In the genomic region with DNA sequence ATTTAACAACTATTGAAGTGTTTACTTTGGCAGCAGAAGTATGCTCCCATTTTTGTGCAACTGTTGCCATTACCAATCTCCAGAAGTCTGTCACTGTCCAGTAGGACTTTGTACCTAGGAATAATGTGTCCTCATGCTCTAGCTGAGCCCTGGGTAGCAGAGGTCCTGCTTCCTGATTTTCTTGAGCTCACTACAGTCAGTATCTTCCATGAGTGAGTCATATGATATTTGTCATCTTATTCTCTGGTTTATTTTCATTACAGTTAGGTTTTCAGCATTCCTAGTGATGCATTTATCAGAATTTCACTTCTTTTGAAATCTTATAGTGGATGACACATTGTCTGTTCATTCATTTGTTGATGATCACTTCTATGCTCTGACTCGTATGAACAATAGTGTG, we compare ENCODE assay signal across 22 mouse cellular contexts.
A peak's percentile ranks its signal among the peaks of the same experiment; 100 is the strongest.
DNase-seq lines count a peak whose midpoint lies in the region; ATAC-seq and TF ChIP-seq lines count a peak whose summit lies in the region.
"Had no signal": no experiment of that assay in that cellular context is flagged by ENCODE, and none has a peak within 500 bp of the region (broad histone marks: within the 10 kb centered on the region; RNA-seq: fewer than 3 reads in every experiment).

No protein-coding gene starts in this region.

- WGBS in kidney, adult 2 months: 86% methylated on average over 1 of the region's 1 CpGs
- WGBS in liver, embryonic 15.5 days (ENCODE audit: insufficient replicate concordance): 71% methylated on average over 1 of the region's 1 CpGs
- 67% methylated on average over 1 of the region's 1 CpGs for WGBS in liver, embryonic 11.5 days

- H3K36me3 ChIP-seq in kidney, adult 2 months (ENCODE audit: control insufficient read depth, insufficient read depth, low read length): no peaks in the 10 kb centered on the region
- H3K36me3 ChIP-seq in liver, embryonic 15.5 days (replicated peaks): no peaks in the 10 kb centered on the region
- H3K36me3 ChIP-seq in liver, embryonic 11.5 days (ENCODE audit: control insufficient read depth, insufficient read depth, low read length): no peaks in the 10 kb centered on the region
- H3K36me3 ChIP-seq in myocyte (ENCODE audit: control insufficient read depth, insufficient read depth): no peaks in the 10 kb centered on the region
- H3K36me3 ChIP-seq: embryonic facial prominence, embryonic 15.5 days; forebrain, embryonic 12.5 days; heart, embryonic 12.5 days; hindbrain, embryonic 10.5 days had no signal

- TF ChIP-seq CTCF in kidney, adult 2 months (conservative IDR thresholded peaks at IDR 0.05; ENCODE audit: insufficient read depth, insufficient read length, low read depth, low read length): no peak

- H3K27me3 ChIP-seq in kidney, adult 2 months (replicated peaks; ENCODE audit: control insufficient read depth, insufficient read depth, low read length): no peaks in the 10 kb centered on the region
- no peaks in the 10 kb centered on the region for H3K27me3 ChIP-seq in liver, embryonic 15.5 days
- H3K27me3 ChIP-seq in liver, embryonic 11.5 days (replicated peaks; ENCODE audit: control insufficient read depth, insufficient read depth, low read length): no peaks in the 10 kb centered on the region
- no peaks in the 10 kb centered on the region for H3K27me3 ChIP-seq in myocyte (ENCODE audit: control insufficient read depth, insufficient read depth, insufficient read length)
- H3K27me3 ChIP-seq: embryonic facial prominence, embryonic 15.5 days; forebrain, embryonic 12.5 days; heart, embryonic 12.5 days had no signal

- H3ac ChIP-seq in myocyte (ENCODE audit: control insufficient read depth, insufficient read length): no peak overlapping the region

- peak; percentile 40; the same call in 1 of the 2 replicates for ATAC-seq in liver, embryonic 15.5 days (ENCODE audit: insufficient read depth)
- ATAC-seq in liver, embryonic 11.5 days (replicated peaks; ENCODE audit: low FRiP score): no peak
- ATAC-seq: forebrain, embryonic 16.5 days had no signal

- no peaks in the 10 kb centered on the region for H3K9me3 ChIP-seq in liver, embryonic 15.5 days (replicated peaks)
- H3K9me3 ChIP-seq in liver, embryonic 11.5 days (ENCODE audit: control insufficient read depth, low read length): no peaks in the 10 kb centered on the region
- H3K9me3 ChIP-seq: embryonic facial prominence, embryonic 15.5 days; forebrain, embryonic 12.5 days; G1E; heart, embryonic 12.5 days; hindbrain, embryonic 10.5 days had no signal

- H3K9ac ChIP-seq in liver, embryonic 15.5 days: no peak overlapping the region
- no peak overlapping the region for H3K9ac ChIP-seq in liver, embryonic 11.5 days (ENCODE audit: low read depth, low read length)
- H3K9ac ChIP-seq: embryonic facial prominence, embryonic 15.5 days; forebrain, embryonic 12.5 days; heart, embryonic 12.5 days; hindbrain, embryonic 14.5 days had no signal

- no peak overlapping the region for H3K4me2 ChIP-seq in liver, embryonic 15.5 days
- H3K4me2 ChIP-seq in liver, embryonic 11.5 days: no peak overlapping the region
- peak overlapping the region; percentile 43 for H3K4me2 ChIP-seq in myocyte (ENCODE audit: low read depth)
- H3K4me2 ChIP-seq: embryonic facial prominence, embryonic 15.5 days; forebrain, embryonic 12.5 days; heart, embryonic 12.5 days; hindbrain, embryonic 14.5 days had no signal

- H3K79me2 ChIP-seq in myocyte (ENCODE audit: control insufficient read depth, insufficient read depth): no peaks in the 10 kb centered on the region

- DNase-seq in kidney, adult 2 months: peak; percentile 39
- no peak for DNase-seq in kidney, postnatal 10 days
- no peak for DNase-seq in liver, embryonic 11.5 days (ENCODE audit: low spot score)
- peak; percentile 17 for DNase-seq in adipocyte (ENCODE audit: low spot score)
- no peak for DNase-seq in right cerebral cortex, postnatal 4 days
- no peak for DNase-seq in retina, embryonic 14.5 days (ENCODE audit: low spot score)
- DNase-seq: adrenal gland, postnatal 10 days; cerebellum, adult 11 months; cerebellum, adult 8-10 months; cerebellum, postnatal 14 days; embryo, embryonic 11 days; gastrocnemius, postnatal 10 days; heart, adult 2 months had no signal

- H3K4me3 ChIP-seq in kidney, adult 2 months (ENCODE audit: insufficient read depth, low read depth, low read length): no peak overlapping the region
- no peak overlapping the region for H3K4me3 ChIP-seq in liver, embryonic 15.5 days (replicated peaks)
- no peak overlapping the region for H3K4me3 ChIP-seq in liver, embryonic 11.5 days (ENCODE audit: low read depth, low read length)
- H3K4me3 ChIP-seq in myocyte: no peak overlapping the region
- H3K4me3 ChIP-seq: embryonic facial prominence, embryonic 15.5 days; forebrain, embryonic 12.5 days; heart, adult 2 months; heart, embryonic 12.5 days; hindbrain, embryonic 10.5 days had no signal

- no peaks in the 10 kb centered on the region for H3K4me1 ChIP-seq in kidney, adult 2 months (ENCODE audit: control insufficient read depth, insufficient read depth, low read length)
- no peaks in the 10 kb centered on the region for H3K4me1 ChIP-seq in liver, embryonic 15.5 days (replicated peaks)
- H3K4me1 ChIP-seq in liver, embryonic 11.5 days (replicated peaks; ENCODE audit: control insufficient read depth, insufficient read depth, low read length): no peaks in the 10 kb centered on the region
- H3K4me1 ChIP-seq: embryonic facial prominence, embryonic 15.5 days; forebrain, embryonic 12.5 days; hindbrain, embryonic 10.5 days had no signal

- no peak for TF ChIP-seq POLR2A in kidney, adult 2 months (IDR thresholded peaks at IDR 0.05; ENCODE audit: low read depth, low read length)
- TF ChIP-seq POLR2A in myocyte (IDR thresholded peaks at IDR 0.05; ENCODE audit: insufficient read length, low read depth): no peak

- H3K27ac ChIP-seq in kidney, adult 2 months (ENCODE audit: insufficient read depth, low read depth, low read length): no peak overlapping the region
- H3K27ac ChIP-seq in liver, embryonic 15.5 days (replicated peaks): no peak overlapping the region
- no peak overlapping the region for H3K27ac ChIP-seq in liver, embryonic 11.5 days (ENCODE audit: low read depth, low read length)
- H3K27ac ChIP-seq: embryonic facial prominence, embryonic 15.5 days; forebrain, embryonic 12.5 days; heart, adult 2 months; hindbrain, embryonic 10.5 days; hindbrain, embryonic 14.5 days had no signal

TF ChIP-seq in myocyte, 11 proteins besides CTCF, POLR2A, EP300 and RAD21:
- TF ChIP-seq REST (IDR thresholded peaks at IDR 0.05; ENCODE audit: insufficient read depth, insufficient read length) (no peak), MYOG (IDR thresholded peaks at IDR 0.05; ENCODE audit: control insufficient read depth in 1 of 3, insufficient read depth in 1 of 3, insufficient read length in 2 of 3, low read depth in 2 of 3) (no peak), MYOD1 (IDR thresholded peaks at IDR 0.05; ENCODE audit: control insufficient read depth in 1 of 3, insufficient read length in 2 of 3, low read depth in 2 of 3) (no peak), E2F4 (IDR thresholded peaks at IDR 0.05; ENCODE audit: insufficient read depth) (no peak), TCF3 (IDR thresholded peaks at IDR 0.05; ENCODE audit: insufficient read length, low read depth) (no peak), SRF (IDR thresholded peaks at IDR 0.05; ENCODE audit: control insufficient read depth, insufficient read length, low read depth) (no peak)
TF ChIP-seq in myocyte: peak in this region for 0.

Comparison
In these comparisons a context has a peak if more than half of its experiments do, and no peak if none do; other contexts are left out.
1. DNase-seq: peak in kidney, adult 2 months (single experiment) and adipocyte (single experiment); none in kidney, postnatal 10 days (single experiment), liver, embryonic 11.5 days (single experiment), right cerebral cortex, postnatal 4 days (single experiment) and retina, embryonic 14.5 days (single experiment).